Mouse (Mus musculus): ENCODE data around the gene Ubr7. TPM values are rescaled to one million over a fixed set of nuclear protein-coding genes. Genes with fewer than 3 reads are reported as not detected.

Gene Ubr7
- polyA plus RNA-seq, 1 experiment: 14.4 TPM

DNA sequence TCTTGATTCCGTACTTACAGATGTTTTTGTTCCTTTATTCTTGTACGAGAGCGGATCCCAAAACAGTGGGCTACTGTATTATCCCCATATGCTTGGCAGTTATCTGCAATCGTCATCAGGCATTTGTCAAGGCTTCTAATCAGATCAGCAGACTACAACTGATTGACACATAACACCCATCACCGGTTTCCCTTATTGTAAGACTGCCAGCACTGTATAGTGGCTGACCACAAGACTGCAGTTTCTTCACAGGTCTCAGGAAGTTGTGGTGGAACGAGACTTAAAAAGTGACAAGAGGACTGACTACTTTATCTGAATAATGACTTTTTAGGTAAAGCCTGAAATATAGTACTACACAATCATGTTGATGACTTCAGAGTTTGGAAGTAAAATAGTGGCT is 12.9 kb upstream of the Ubr7 start:
- TF ChIP-seq CTCF (IDR thresholded peaks at IDR 0.05; ENCODE audit: control insufficient read depth, insufficient read depth, low read length) (no peak), POLR2A (IDR thresholded peaks at IDR 0.05; ENCODE audit: borderline replicate concordance, control insufficient read depth, low read depth, low read length) (no peak)
- 10% methylated on average over 6 of the region's 6 CpGs for WGBS
- no peak overlapping the region for H3K4me3 ChIP-seq (replicated peaks; ENCODE audit: control insufficient read depth, low read depth, low read length)
- H3K4me1 ChIP-seq (ENCODE audit: control insufficient read depth, insufficient read depth, low read length): peaks cover 2% of the 10 kb centered on the region; the same call in 1 of the 2 replicates
- no peak overlapping the region; the same call in 1 of the 2 replicates for H3K27ac ChIP-seq (ENCODE audit: control insufficient read depth, insufficient read depth, low read depth, low read length, poor library complexity)

DNA sequence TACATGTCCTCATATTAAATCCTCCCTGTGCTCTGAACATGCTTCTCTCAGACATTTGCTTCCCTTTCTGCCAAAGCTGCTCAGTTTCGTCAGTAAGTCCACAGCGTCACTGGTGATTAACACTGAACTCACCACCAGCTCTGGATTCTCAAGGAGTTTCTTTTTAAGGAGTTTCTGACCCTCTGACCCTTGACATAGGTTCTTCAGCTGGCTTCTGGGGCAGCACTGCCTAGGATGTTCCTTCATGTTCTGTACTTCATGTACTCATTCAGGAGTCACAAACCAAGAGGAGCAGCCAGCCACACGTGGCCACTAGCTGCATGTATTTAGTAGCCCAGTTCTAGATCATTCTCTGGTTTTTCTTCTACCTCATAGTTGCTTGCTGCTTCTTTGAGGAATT is 9.5 kb upstream of the Ubr7 start:
- H3K4me3 ChIP-seq (replicated peaks; ENCODE audit: control insufficient read depth, low read depth, low read length): no peak overlapping the region
- no peak overlapping the region for H3K27ac ChIP-seq (ENCODE audit: control insufficient read depth, insufficient read depth, low read depth, low read length, poor library complexity)
- TF ChIP-seq POLR2A (IDR thresholded peaks at IDR 0.05; ENCODE audit: borderline replicate concordance, control insufficient read depth, low read depth, low read length) (no peak), CTCF (IDR thresholded peaks at IDR 0.05; ENCODE audit: control insufficient read depth, insufficient read depth, low read length) (no peak)
- WGBS: 58% methylated on average over 3 of the region's 3 CpGs
- H3K4me1 ChIP-seq (ENCODE audit: control insufficient read depth, insufficient read depth, low read length): peaks cover 2% of the 10 kb centered on the region; the same call in 1 of the 2 replicates

DNA sequence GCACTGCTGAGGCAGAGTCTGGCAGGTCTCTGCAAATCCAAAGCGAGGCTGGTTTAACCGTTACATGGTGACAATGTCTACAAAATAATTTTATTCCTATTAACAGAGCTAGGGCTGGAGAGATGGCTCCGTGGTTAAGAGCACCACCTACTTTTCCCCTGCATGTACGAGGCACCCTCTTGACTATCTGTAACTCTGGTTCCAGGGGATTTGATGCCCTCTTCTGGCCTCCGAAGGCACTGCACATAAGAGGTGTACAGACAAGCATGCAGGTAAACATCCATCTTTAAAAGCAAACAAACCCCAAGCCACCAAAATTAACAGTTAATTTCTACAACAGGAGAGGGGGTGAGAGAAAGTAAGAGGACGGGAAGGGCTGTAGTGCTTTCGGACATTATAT is 1.5 kb upstream of the Ubr7 start:
- H3K4me3 ChIP-seq (replicated peaks; ENCODE audit: control insufficient read depth, low read depth, low read length): no peak overlapping the region
- 76% methylated on average over 7 of the region's 7 CpGs for WGBS
- no peak overlapping the region for H3K27ac ChIP-seq (ENCODE audit: control insufficient read depth, insufficient read depth, low read depth, low read length, poor library complexity)
- H3K4me1 ChIP-seq (ENCODE audit: control insufficient read depth, insufficient read depth, low read length): no peaks in the 10 kb centered on the region; the same call in 1 of the 2 replicates
- TF ChIP-seq POLR2A (IDR thresholded peaks at IDR 0.05; ENCODE audit: borderline replicate concordance, control insufficient read depth, low read depth, low read length) (no peak), CTCF (IDR thresholded peaks at IDR 0.05; ENCODE audit: control insufficient read depth, insufficient read depth, low read length) (peak; percentile 47; the same call in 1 of the 2 replicates)

DNA sequence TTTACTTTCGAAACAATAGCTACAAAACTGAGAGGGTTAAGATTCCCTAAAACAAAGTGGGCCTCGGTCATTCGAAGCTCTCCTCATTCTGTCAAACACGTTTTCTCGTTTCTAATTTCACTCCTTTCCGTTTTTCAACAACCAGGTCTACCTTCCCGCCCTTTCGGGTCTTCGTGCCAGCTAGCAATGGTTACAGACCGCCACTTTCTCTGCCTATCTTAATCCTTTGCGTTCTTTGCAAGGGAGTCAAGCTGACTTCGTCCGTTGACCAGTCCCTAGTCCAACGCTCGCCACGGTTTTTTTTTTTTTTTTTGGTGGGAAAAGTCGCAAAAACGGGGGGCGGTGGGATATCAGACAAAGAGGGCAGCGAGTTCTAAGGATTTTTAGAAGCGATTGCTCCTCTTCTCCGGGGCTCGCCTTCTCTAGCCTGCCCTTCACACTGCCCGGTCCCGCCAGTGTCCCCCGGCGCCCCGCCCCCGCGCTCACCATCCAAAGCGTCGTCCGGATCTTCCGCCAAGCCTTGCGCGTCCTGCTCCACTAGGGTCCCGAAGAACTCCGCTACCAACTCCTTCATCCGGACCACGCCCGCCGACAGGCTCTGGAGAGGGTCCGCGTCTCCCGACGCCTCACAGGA is 595 bp upstream of the Ubr7 start:
- Histone ChIP-seq H3K4me1 (ENCODE audit: control insufficient read depth, insufficient read depth, low read length) (no peaks in the 10 kb centered on the region; the same call in 1 of the 2 replicates), H3K4me3 (replicated peaks; ENCODE audit: control insufficient read depth, low read depth, low read length) (peak overlapping the region; percentile 91), H3K27ac (ENCODE audit: control insufficient read depth, insufficient read depth, low read depth, low read length, poor library complexity) (peak overlapping the region; percentile 82)
- TF ChIP-seq CTCF (IDR thresholded peaks at IDR 0.05; ENCODE audit: control insufficient read depth, insufficient read depth, low read length) (no peak), POLR2A (IDR thresholded peaks at IDR 0.05; ENCODE audit: borderline replicate concordance, control insufficient read depth, low read depth, low read length) (peak; percentile 44; the same call in 1 of the 2 replicates)
- WGBS: 1% methylated on average over 46 of the region's 46 CpGs

DNA sequence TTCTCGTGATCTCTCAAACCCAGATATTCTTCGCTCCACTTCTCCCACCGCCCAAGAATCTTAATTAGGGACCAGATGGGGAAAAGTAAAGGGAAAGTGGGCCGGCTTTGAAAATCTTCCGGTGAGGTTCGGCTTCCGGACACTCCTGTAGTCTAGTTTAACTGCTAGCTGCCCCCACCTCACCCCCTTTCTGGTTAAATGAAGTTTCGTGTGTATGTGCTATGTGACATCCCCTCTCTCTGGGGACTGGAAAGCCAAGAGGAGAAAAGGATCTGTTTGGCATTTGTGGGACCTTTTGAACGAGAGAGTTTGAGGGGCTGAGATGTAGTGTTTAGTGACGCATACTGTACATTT is 613 bp downstream of the Ubr7 start, which contains the start of gene Gm20604:
Gene Gm20604, minus strand, starts transcription at position 270 of the 354 bp plus-strand sequence.
- Histone ChIP-seq H3K4me3 (replicated peaks; ENCODE audit: control insufficient read depth, low read depth, low read length) (peak within 1 kb of the TSS; percentile 91), H3K27ac (ENCODE audit: control insufficient read depth, insufficient read depth, low read depth, low read length, poor library complexity) (peak within 1 kb of the TSS; percentile 82), H3K4me1 (ENCODE audit: control insufficient read depth, insufficient read depth, low read length) (no peaks in the 10 kb centered on the region; the same call in 1 of the 2 replicates)
- WGBS: 1% methylated on average over 10 of the region's 10 CpGs
- TF ChIP-seq CTCF (IDR thresholded peaks at IDR 0.05; ENCODE audit: control insufficient read depth, insufficient read depth, low read length) (no peak), POLR2A (IDR thresholded peaks at IDR 0.05; ENCODE audit: borderline replicate concordance, control insufficient read depth, low read depth, low read length) (no peak)

DNA sequence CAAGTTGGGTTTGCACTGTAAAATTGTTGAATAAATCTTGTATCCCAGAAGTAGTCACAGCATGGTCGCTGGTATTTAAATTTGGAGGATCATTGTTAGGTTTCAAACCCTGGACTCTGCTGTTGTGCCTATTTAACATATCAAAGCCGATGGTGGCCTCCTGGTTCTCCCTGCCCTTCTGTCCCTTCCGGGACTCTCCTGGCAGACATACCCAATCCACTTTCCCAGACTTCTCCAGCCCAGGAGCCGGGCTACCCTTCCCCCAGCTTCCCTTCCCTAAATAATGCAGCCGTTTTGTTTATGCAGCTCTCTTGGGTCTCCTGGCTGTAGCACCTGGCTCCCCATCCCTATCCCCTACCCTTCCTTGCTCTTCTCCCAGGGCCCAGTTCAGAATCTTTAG is 1.2 kb downstream of the Ubr7 start:
- H3K4me3 ChIP-seq (replicated peaks; ENCODE audit: control insufficient read depth, low read depth, low read length): peak overlapping the region; percentile 72
- H3K27ac ChIP-seq (ENCODE audit: control insufficient read depth, insufficient read depth, low read depth, low read length, poor library complexity): no peak overlapping the region
- TF ChIP-seq POLR2A (IDR thresholded peaks at IDR 0.05; ENCODE audit: borderline replicate concordance, control insufficient read depth, low read depth, low read length) (no peak), CTCF (IDR thresholded peaks at IDR 0.05; ENCODE audit: control insufficient read depth, insufficient read depth, low read length) (no peak)
- no peaks in the 10 kb centered on the region; the same call in 1 of the 2 replicates for H3K4me1 ChIP-seq (ENCODE audit: control insufficient read depth, insufficient read depth, low read length)
- WGBS: 17% methylated on average over 5 of the region's 5 CpGs

DNA sequence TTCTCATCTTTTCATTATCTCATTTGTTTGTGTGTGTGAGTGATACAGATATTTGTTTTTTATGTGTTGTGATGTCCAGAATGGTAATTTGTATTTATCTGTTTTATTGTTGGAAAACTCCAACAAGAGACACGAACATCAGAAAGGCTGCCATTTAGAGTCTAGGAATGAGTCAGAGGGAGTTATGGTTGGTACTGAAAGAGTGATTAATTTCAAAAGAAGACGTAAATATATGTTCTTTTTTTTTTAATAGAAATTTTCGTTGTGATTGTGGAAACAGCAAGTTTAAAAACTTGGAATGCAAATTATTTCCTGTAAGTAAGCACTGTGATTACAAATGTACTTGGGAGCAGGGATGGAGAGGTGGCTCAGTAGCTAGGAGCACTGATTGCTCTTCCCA is 3.9 kb downstream of the Ubr7 start:
- Histone ChIP-seq H3K4me3 (replicated peaks; ENCODE audit: control insufficient read depth, low read depth, low read length) (no peak overlapping the region), H3K27ac (ENCODE audit: control insufficient read depth, insufficient read depth, low read depth, low read length, poor library complexity) (no peak overlapping the region), H3K4me1 (ENCODE audit: control insufficient read depth, insufficient read depth, low read length) (no peaks in the 10 kb centered on the region; the same call in 1 of the 2 replicates)
- WGBS: 81% methylated on average over 3 of the region's 3 CpGs
- TF ChIP-seq POLR2A (IDR thresholded peaks at IDR 0.05; ENCODE audit: borderline replicate concordance, control insufficient read depth, low read depth, low read length): no peak
- TF ChIP-seq CTCF (IDR thresholded peaks at IDR 0.05; ENCODE audit: control insufficient read depth, insufficient read depth, low read length): no peak

DNA sequence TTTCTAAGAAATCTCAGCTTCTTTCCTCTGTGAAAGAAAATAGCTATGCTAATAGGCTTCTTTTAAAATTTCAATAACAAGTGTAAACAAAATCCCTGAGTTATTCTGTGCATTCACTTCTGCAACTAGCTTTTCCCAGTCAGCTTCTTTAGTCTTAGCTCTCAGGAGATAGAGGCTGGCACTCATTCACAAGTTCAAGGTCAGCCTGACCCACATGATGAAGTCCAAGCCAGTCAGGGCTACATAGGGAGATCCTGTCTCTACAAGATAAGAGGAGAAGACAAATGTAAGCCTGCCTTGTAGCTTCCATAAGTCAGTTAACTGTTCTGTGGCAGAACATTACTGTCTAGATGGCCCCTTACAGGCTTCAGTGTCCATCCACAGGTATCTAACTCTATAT is 5.9 kb downstream of the Ubr7 start:
- Histone ChIP-seq H3K27ac (ENCODE audit: control insufficient read depth, insufficient read depth, low read depth, low read length, poor library complexity) (no peak overlapping the region), H3K4me3 (replicated peaks; ENCODE audit: control insufficient read depth, low read depth, low read length) (no peak overlapping the region), H3K4me1 (ENCODE audit: control insufficient read depth, insufficient read depth, low read length) (no peaks in the 10 kb centered on the region; the same call in 1 of the 2 replicates)
- TF ChIP-seq POLR2A (IDR thresholded peaks at IDR 0.05; ENCODE audit: borderline replicate concordance, control insufficient read depth, low read depth, low read length) (no peak), CTCF (IDR thresholded peaks at IDR 0.05; ENCODE audit: control insufficient read depth, insufficient read depth, low read length) (no peak)
